Mouse (Mus musculus): ENCODE data around the gene Zfp87. TPM values are rescaled to one million over a fixed set of nuclear protein-coding genes. Genes with fewer than 3 reads are reported as not detected.

Gene Zfp87
- polyA plus RNA-seq, 1 experiment: 21.2 TPM

DNA sequence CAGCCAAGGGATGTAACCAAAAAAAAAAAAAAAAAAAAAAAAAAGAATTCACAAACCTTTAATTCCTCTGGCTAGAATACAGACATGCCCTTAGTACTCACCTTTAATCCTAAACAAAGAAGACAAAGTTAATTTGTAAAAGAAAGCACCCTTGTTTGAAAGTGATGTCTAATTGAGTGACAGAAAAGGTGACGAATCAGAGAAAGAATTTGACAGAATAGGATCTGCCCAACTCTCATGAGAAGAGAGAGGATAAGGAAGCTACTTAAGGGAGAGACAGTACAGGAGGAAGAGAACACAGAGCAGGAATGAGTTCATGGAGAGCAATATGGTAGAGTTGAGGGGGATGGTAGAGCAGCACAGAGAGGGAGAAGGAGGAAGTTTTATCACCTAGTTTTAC, 30.3 kb downstream of the Zfp87 start:
- Histone ChIP-seq H3K4me1 (ENCODE audit: control insufficient read depth, insufficient read depth, low read length) (peaks cover 4% of the 10 kb centered on the region), H3K4me3 (replicated peaks; ENCODE audit: extremely low read depth, low read depth, low read length) (no peak overlapping the region)
- no peak for TF ChIP-seq CTCF (IDR thresholded peaks at IDR 0.05; ENCODE audit: insufficient read depth, low read length)
- no peak for TF ChIP-seq POLR2A (IDR thresholded peaks at IDR 0.05; ENCODE audit: borderline replicate concordance, extremely low read depth, low read depth, low read length)
- WGBS: 100% methylated on average over 1 of the region's 1 CpGs
- no peak for DNase-seq

DNA sequence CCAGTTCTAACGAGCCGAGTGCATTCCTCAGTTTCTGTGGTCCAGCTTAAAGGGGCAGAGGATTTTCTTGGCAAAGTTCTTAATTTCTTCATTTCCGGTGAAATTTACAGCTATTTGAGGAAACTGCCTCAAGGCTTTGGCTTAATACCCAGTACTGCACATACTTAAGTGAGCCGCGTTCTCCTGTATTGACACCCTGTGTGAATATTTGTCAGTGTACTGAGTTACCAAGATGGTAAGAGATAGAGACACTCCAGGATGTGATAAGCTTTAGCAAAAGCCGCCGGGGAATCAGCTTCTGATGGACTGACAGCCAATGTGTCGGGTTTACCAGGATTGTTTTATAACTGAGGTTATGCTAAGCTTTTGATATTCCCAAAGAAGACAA, 41.6 kb downstream of the Zfp87 start:
- TF ChIP-seq POLR2A (IDR thresholded peaks at IDR 0.05; ENCODE audit: borderline replicate concordance, extremely low read depth, low read depth, low read length): no peak
- TF ChIP-seq CTCF (IDR thresholded peaks at IDR 0.05; ENCODE audit: insufficient read depth, low read length): no peak
- 32% methylated on average over 8 of the region's 8 CpGs for whole genome bisulfite sequencing
- H3K4me3 ChIP-seq (replicated peaks; ENCODE audit: extremely low read depth, low read depth, low read length): peak overlapping the region; percentile 96
- peaks cover 7% of the 10 kb centered on the region for H3K4me1 ChIP-seq (ENCODE audit: control insufficient read depth, insufficient read depth, low read length)
- no peak for DNase-seq

DNA sequence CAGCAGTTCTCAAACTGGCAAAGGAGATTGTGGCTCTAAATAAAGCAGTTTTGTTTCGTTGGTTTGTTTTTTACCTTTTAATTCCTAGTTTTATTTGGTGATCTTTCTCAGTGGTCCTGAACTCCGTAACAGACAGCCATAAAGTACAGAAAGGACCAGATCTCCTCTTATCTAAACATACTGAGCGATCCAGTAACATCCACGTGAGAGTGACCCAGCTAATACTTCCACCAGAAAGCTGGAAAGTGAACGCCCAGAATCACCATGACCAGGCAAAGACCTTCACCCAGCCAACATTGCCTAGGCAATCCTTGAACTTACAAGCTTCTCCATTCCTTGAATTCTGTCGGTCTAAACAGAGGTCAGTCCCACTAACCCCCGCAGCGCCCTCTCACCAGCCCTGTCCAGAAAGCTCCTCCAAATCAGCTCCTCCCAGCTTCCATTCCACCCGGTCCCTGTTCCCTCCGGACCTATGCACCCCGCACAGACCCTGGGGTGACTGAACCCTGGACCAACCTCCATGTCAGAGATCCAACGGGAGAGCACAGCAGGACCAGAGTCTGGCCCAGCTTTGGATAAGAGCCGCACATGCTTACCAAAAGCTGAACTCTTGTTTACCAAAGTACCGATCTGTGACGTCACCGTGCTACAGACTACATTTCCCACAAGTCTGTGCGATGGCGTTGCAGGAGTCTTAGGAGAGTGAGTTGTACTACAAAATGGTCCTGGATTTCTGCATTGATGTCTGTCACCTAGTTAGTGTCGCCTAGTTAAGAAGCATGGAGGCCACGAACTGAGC, 42.2 kb downstream of the Zfp87 start, which contains the start of gene Zfp874b:
Gene Zfp874b, minus strand, starts transcription at position 634 of the 799 bp plus-strand sequence.
- peak; percentile 88 for DNase-seq
- WGBS: 2% methylated on average over 20 of the region's 20 CpGs
- TF ChIP-seq CTCF (IDR thresholded peaks at IDR 0.05; ENCODE audit: insufficient read depth, low read length) (no peak), POLR2A (IDR thresholded peaks at IDR 0.05; ENCODE audit: borderline replicate concordance, extremely low read depth, low read depth, low read length) (no peak; the same call in 1 of the 2 replicates)
- Histone ChIP-seq H3K4me3 (replicated peaks; ENCODE audit: extremely low read depth, low read depth, low read length) (peak within 1 kb of the TSS; percentile 96), H3K4me1 (ENCODE audit: control insufficient read depth, insufficient read depth, low read length) (peaks cover 7% of the 10 kb centered on the region)

DNA sequence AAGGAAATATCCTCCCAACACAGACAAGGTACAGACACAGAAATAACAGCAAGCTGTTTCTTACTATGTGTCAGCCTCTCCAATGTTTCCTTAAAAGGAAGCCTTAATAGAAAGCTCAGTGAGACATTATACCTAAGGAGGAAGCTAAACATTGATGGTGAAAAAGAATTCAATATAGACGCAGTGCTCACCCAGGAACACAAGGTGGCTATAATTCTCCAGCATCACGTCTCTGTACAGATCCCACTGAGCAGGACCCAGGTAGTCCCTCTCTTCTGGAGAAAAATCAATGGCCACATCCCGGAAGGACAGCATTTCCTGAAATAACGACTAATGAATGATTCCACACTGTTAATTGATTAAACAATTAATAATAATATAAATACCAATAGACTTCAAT, 44.4 kb downstream of the Zfp87 start:
- TF ChIP-seq POLR2A (IDR thresholded peaks at IDR 0.05; ENCODE audit: borderline replicate concordance, extremely low read depth, low read depth, low read length) (no peak), CTCF (IDR thresholded peaks at IDR 0.05; ENCODE audit: insufficient read depth, low read length) (no peak)
- no peak overlapping the region for H3K4me3 ChIP-seq (replicated peaks; ENCODE audit: extremely low read depth, low read depth, low read length)
- 62% methylated on average over 4 of the region's 4 CpGs for WGBS
- peaks cover 7% of the 10 kb centered on the region for H3K4me1 ChIP-seq (ENCODE audit: control insufficient read depth, insufficient read depth, low read length)
- no peak for DNase-seq

DNA sequence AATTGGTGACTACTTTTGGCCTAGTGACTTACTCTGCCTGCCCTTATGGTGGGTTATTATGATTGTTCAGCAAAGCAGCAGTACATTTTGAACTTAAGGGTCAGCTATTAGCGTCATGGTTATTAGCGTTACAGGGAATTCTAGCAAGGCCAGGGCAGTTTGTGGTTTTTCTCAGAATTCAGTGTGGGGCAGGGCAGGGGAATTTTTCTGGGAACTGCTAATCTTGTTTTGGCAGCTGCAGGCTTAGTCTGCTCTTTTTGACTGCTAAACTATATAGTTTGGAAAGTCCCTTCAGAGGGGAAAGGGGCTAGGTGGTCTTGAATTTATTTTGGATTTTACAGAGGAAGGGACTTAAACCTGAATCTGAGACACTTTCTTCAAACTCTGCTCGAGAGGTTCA, 56.7 kb downstream of the Zfp87 start:
- TF ChIP-seq POLR2A (IDR thresholded peaks at IDR 0.05; ENCODE audit: borderline replicate concordance, extremely low read depth, low read depth, low read length) (no peak), CTCF (IDR thresholded peaks at IDR 0.05; ENCODE audit: insufficient read depth, low read length) (no peak)
- Histone ChIP-seq H3K4me1 (ENCODE audit: control insufficient read depth, insufficient read depth, low read length) (no peaks in the 10 kb centered on the region), H3K4me3 (replicated peaks; ENCODE audit: extremely low read depth, low read depth, low read length) (no peak overlapping the region)
- WGBS: 98% methylated on average over 3 of the region's 3 CpGs
- DNase-seq: no peak

Other genes starting within 250 kb of the Zfp87 start
- gene Zfp458, start 247.7 kb downstream of the Zfp87 start, polyA plus RNA-seq (2012; rRNA removed): 0.38 and 0.83 TPM in 2 replicates
- gene Zfp457, start 219.7 kb downstream of the Zfp87 start, polyA plus RNA-seq (2012; rRNA removed): 0.69 and 0.95 TPM in 2 replicates
- 0.65 and 1.1 TPM in 2 replicates for gene Zfp595, start 193.6 kb downstream of the Zfp87 start, polyA plus RNA-seq (2012; rRNA removed)
- gene Gm28044, start 165.6 kb downstream of the Zfp87 start, polyA plus RNA-seq (2012; rRNA removed): not detected in 2 replicates
- 0.20 and 0.38 TPM in 2 replicates for gene Zfp953, start 165.6 kb downstream of the Zfp87 start, polyA plus RNA-seq (2012; rRNA removed)
- gene Gm28041, start 150.4 kb downstream of the Zfp87 start, polyA plus RNA-seq (2012; rRNA removed): 0.17 TPM in 1 of 2 replicates, not detected in the other
- gene Zfp456, start 150.4 kb downstream of the Zfp87 start, polyA plus RNA-seq (2012; rRNA removed): 0.17 and 0.27 TPM in 2 replicates
- 1.1 and 1.9 TPM in 2 replicates for gene Zfp429, start 126.4 kb downstream of the Zfp87 start, polyA plus RNA-seq (2012; rRNA removed)
- gene Zfp459, start 104.8 kb downstream of the Zfp87 start, polyA plus RNA-seq (2012; rRNA removed): 0.20 and 0.43 TPM in 2 replicates
- 0.66 and 2.5 TPM in 2 replicates for gene Zfp874a, start 74.6 kb downstream of the Zfp87 start, polyA plus RNA-seq (2012; rRNA removed)
- 1.0 and 3.1 TPM in 2 replicates for gene Zfp874b, start 41.9 kb downstream of the Zfp87 start, polyA plus RNA-seq (2012; rRNA removed)
- 0.79 and 0.91 TPM in 2 replicates for gene Zfp58, start 25.6 kb downstream of the Zfp87 start, polyA plus RNA-seq (2012; rRNA removed)
- not detected in 2 replicates for gene Gm26965, start within 50 bp of the Zfp87 start, polyA plus RNA-seq (2012; rRNA removed)
- 3.0 and 4.5 TPM in 2 replicates for gene Zfp748, start 27.7 kb upstream of the Zfp87 start, polyA plus RNA-seq (2012; rRNA removed)
- 0.40 and 0.63 TPM in 2 replicates for gene Zfp729b, start 83.5 kb upstream of the Zfp87 start, polyA plus RNA-seq (2012; rRNA removed)
- gene Gm49345, start 111.6 kb upstream of the Zfp87 start, polyA plus RNA-seq (2012; rRNA removed): 0.34 and 0.45 TPM in 2 replicates
- 0.68 and 1.0 TPM in 2 replicates for gene Zfp729a, start 111.6 kb upstream of the Zfp87 start, polyA plus RNA-seq (2012; rRNA removed)
- 3.3 and 4.9 TPM in 2 replicates for gene Zfp738, start 160.9 kb upstream of the Zfp87 start, polyA plus RNA-seq (2012; rRNA removed)
- 0.75 and 0.84 TPM in 2 replicates for gene Zfp65, start 203.0 kb upstream of the Zfp87 start, polyA plus RNA-seq (2012; rRNA removed)
- gene Zfp85, start 229.1 kb upstream of the Zfp87 start, polyA plus RNA-seq (2012; rRNA removed): 0.50 and 1.0 TPM in 2 replicates